Mouse (Mus musculus) left cerebral cortex, postnatal 10 days (tissue): ENCODE results near the gene Atp6v1b1. TPM values are rescaled to one million over a fixed set of nuclear protein-coding genes. Genes with fewer than 3 reads are reported as not detected.

Experiments
- DNase-seq, 2 experiments: peaks; one replicate each; pipeline ENCODE4 v3.0.0; 2021 to 2022; ENCODE audit warnings: low spot score in 2 of 2, mixed read lengths in 1 of 2; ENCODE audit errors: extremely low spot score in 1 of 2
- intact Hi-C: fragments of 180-260 bp; cut with DNase I; formaldehyde crosslinking; loops from one replicate; pipeline ENCODE4 v1.15.1; 2025
- total RNA-seq, 2 experiments: library from RNA; stranded (reverse); gene quantifications; 2 replicates each; pipeline ENCODE4 v1.2.3; 2021

Atp6v1b1 gene
- under 1 TPM; 0.18 to 0.32 TPM for total RNA-seq

GRCm38 (mm10) chr6:83742761-83743160 is at the start of gene Atp6v1b1:
Gene Atp6v1b1, plus strand, starts transcription at chr6:83742990.
- DNase-seq = no peak

DNA sequence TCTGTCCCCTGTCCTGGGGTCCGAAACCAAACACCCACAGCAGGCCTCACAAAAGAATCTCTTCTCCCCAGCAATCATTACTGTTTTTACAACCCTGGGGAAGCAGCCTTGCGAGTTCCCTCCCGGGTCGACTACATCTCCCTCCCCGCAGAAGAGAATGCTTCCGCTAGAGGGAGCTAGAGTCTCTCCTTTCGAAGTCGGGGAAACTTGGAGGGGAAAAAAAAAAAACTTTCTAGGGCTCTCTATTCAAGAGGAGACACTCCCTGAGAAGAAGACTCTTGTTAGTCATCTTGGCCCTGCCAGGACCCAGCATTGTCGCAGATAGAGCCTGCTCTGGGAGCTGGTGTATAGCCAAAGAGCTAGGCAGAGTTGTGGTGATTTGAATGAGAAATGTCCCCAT is 49.0 kb upstream of the Atp6v1b1 start:
- intact Hi-C loops = loop anchor here (5.0 kb wide), 1 partner anchor 83 kb away; the partner anchor contains the start of gene Tex261
- DNase-seq = peak in 1 of 2 experiments; percentile 57

More at GRCm38 (mm10) chr6:83742761-83743160, at the start of gene Atp6v1b1:
- intact Hi-C loops = no loop called here

DNA sequence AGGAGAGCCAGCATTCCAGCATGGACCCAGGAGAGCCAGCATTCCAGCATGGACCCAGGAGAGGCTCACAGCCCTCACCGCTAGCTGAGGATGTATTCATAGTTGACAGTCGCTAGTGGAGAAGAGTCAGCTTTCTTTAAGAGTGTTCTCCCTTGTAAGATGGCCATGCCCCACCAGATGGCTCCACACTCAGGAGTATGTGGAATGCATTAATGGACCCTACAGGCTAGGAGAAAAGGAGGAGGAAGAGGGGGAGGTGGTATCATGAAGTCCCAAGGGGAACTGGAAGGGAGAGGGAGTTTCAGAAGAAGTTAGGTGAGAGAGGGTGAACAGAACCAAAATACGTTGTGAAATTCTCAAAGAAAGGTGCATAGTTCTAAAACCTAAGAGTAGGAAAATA is 47.1 kb upstream of the Atp6v1b1 start:
- DNase-seq = no peak
- intact Hi-C loops = no loop called here

DNA sequence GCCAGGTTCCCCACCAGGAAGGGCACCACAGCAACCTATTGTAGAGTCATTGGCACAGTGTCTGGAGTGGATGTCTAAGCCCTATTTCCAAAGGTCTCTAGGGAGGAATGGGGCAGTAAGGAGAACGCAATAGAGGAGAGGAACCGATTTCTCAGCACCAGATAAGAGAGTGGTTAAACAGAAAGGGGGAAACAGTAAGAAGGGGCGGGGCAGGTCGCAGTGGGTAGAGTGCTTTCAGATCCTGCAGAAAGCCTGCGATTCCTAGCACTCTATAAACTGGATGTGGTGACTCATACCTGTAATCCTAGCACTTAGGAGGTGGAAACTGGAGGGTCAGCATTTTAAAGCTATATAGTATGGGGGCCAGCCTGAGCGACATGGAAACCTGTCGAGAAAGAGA is 46.1 kb upstream of the Atp6v1b1 start:
- intact Hi-C loops = no loop called here
- no peak for DNase-seq

DNA sequence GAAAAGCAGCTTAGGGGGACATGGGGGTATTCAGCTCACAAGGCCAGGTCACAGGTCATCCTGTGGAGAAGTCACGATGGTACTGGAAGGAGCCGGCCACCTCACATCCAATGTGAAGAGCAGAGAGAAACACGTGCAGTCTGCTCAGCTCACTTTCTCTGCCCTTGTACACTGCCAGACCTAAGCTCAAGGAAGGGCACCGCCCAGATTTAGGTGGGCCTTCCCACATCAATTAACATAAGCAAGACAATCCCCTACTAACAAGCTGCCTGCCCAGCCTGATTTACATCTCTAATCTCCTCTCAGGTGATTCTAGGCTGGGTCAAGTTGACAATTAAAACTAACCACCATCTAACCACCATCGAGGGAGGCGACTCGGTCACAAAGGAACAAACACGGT is 44.9 kb upstream of the Atp6v1b1 start:
- intact Hi-C loops = no loop called here

GRCm38 (mm10) chr6:83699971-83700370 is 42.8 kb upstream of the Atp6v1b1 start:
- no peak for DNase-seq
- intact Hi-C loops = no loop called here

More for the DNA sequence above, 44.9 kb upstream of the Atp6v1b1 start:
- DNase-seq = no peak

DNA sequence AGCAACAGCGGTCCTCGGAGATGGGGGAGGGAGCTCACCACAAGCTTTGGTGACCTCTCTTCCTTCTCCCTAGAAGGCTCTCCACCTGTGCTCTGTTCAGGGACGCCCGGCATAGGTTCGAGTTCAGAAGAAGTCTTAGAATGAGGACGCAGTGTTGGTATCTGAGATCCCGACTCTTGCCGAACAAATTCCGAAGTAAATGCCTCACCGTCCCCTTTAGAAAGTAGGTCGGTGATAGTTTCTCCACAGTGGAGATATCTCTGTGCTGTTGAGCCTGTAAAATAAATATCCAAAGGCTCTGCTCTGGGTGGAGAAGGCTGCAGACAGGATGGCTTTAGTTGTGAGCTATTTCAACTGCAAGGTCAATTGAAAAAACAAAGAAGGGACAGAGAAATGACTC is 41.8 kb upstream of the Atp6v1b1 start:
- DNase-seq = no peak
- intact Hi-C loops = no loop called here

DNA sequence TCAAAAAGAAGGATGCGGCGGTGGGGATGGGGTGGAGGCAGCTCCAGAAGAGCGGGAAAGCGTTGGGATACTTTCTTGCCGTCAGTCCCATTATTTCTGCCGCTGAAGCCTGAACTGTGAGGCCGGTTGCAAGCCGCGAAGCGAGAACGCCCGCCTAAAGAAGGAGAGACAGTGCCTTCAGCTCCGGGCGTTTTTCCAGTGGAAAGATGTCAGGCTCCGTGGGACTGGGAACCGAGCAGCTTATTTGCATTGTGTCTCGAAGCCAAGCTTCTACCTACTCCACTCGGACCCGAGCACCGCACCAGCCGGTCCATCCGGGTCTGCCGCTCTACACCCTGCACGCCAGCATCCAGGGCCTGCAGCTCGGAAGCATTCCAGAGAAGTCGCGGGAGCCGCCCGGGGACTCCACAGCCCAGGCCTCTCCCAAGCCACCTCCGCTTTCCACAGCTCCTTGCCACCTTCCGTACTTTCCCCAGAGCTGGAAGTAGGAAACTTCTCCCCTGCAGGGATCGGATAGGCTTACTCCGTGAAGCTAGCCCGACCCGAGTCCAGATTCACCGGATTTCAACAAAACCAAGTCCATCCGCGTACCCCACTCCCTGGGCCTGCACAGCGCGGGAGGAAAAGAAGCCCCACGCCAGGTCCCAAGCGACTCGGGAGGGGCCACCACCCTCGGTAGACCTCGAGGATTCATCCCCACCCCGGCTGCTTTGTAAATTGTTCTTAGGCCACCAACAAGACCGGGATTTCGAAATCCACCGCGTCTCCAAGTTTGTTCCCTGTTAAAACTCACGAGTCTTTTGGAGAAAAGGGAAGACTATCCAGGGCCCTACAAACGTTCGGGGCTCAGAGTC is 40.4 kb upstream of the Atp6v1b1 start:
- no peak for DNase-seq
- intact Hi-C loops = no loop called here

- intact Hi-C loops = no loop called here
- no peak for DNase-seq
These were observed 39.6 kb upstream of the Atp6v1b1 start for GRCm38 (mm10) chr6:83703000-83703721.

DNA sequence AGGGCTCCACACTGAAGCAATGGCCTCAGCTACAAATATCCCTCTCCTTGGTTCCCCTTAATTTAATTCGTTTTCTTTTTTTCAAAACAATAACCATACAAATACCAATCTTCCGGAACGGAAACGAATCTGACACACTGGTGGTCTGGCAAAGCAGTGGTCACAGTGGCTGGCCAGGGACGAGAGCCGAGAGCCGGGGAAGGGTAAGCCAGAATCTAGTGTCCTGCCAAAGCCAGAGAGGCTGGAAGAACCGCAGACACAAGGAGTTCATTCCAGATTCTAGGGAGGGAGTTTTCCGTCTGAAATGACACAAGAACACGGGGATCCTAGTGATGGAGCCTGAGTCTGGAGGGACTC is 39.1 kb upstream of the Atp6v1b1 start:
- intact Hi-C loops = no loop called here
- DNase-seq = no peak

- no peak for DNase-seq
- intact Hi-C loops = no loop called here
These were observed 38.5 kb upstream of the Atp6v1b1 start for GRCm38 (mm10) chr6:83704294-83704693.

GRCm38 (mm10) chr6:83704701-83705100 is 38.1 kb upstream of the Atp6v1b1 start:
- intact Hi-C loops = no loop called here

DNA sequence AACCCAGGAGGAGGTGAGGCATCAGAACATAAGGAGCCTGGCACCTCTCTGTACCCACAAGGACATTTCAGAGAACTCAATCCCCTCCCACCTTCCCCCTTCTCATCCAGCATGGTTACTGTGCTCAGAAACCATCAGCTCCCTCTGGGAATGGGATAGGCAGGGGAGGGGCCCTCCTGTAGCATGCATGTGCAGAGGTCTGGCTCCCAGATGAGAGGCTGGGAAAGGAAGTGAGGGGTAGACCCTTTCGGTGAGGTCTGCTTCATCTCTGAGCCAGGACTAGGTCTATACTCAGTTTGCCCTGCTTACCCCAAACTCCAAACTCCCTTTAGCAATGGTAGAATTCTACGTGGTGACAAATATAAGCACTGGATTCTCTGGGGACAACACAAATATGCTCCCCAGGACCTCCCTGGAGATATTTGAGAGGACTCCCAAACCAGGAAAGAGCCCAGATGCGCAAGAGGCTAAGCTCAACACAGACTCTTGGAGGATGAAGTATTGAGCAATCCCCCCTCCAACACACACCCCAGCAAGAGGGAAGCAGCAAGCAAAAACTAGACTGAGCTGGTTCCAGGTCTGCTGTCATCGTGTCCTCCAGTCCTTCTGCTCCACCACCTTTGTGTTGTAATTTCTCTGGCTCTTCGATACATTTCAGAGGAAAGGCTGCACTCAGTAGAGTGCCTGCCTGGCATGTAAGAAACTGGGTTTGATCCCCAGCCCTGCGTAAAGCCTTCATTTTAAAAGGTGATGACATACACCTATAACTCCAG is 34.9 kb upstream of the Atp6v1b1 start:
- intact Hi-C loops = no loop called here
- DNase-seq = no peak

More at GRCm38 (mm10) chr6:83704701-83705100, 38.1 kb upstream of the Atp6v1b1 start:
- no peak for DNase-seq

DNA sequence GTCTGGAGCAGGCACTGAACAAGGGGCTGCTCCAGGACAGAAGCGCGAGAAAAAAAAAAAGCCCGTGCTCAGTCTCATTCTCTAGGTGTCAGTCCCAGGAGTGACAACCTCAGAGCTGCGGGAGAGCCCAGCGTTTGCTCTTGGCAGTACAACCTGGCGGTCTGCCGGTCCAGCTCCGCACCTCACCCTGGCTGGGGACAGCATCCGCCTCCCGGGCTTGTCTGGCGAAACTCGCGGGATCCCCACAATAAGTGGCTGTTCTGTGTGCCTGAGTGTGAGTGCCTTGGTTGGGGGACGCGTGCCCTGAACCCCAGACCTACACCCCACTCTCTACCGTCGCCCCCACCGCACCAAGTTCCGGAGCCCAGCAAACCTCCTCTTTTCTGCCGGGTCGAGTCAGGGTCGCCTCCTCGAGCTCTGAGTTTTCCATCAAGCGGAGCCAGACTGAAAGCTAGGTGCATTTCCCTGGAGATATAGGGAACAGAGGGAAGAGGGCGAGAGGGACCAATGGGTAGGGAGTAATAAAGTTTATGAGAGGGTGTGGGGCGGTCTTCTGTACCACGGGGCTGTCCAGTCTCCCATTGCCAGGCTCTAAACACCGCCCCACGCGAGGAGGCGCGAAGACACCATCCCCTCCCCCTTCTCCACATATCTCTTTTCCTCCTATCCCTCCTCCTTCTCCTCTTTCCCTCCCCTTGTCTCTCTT is 32.3 kb upstream of the Atp6v1b1 start:
- intact Hi-C loops = no loop called here
- no peak for DNase-seq

- DNase-seq = peak in 1 of 2 experiments; percentile 58
- intact Hi-C loops = no loop called here
These were observed 31.6 kb upstream of the Atp6v1b1 start, which contains the start of gene Vax2 for GRCm38 (mm10) chr6:83711067-83711675. Gene Vax2, plus strand, starts transcription at chr6:83711264.

DNA sequence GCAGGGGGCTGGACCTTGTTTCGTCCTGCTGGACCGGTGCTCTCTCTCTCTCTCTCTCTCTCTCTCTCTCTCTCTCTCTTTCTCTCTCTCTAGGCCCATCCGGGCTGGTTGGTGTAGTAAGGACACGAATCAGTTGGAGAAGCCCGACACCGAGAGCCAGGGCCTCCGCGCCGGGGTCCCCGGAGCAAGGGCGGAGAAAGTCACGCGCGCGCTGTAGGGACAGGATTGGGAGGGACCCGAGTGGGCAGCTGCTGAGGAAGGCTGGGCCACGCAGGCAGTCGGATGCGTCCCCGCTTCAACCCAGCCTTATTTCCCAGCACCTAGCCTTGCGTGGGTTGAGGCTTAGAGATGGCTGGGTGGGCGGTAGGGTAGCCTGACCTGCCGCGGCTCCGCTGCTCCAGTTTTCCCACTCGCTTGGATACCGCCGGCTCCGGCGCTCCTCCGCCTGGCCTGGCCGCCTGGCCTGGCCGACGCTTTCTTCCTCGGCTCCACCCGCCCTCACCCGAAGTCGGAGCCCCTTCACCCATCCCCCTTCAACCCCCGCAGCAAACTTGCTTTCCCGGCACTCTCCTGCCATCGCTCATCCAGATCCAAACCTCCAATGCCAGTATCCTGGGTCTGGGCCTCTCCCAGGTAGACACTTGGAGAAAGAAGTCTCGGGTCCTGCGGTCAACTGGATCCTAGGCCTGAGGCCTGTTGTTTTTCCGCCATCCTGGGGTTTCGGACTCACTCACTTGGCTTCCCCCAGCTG is 30.9 kb upstream of the Atp6v1b1 start:
- intact Hi-C loops = no loop called here
- no peak for DNase-seq

DNA sequence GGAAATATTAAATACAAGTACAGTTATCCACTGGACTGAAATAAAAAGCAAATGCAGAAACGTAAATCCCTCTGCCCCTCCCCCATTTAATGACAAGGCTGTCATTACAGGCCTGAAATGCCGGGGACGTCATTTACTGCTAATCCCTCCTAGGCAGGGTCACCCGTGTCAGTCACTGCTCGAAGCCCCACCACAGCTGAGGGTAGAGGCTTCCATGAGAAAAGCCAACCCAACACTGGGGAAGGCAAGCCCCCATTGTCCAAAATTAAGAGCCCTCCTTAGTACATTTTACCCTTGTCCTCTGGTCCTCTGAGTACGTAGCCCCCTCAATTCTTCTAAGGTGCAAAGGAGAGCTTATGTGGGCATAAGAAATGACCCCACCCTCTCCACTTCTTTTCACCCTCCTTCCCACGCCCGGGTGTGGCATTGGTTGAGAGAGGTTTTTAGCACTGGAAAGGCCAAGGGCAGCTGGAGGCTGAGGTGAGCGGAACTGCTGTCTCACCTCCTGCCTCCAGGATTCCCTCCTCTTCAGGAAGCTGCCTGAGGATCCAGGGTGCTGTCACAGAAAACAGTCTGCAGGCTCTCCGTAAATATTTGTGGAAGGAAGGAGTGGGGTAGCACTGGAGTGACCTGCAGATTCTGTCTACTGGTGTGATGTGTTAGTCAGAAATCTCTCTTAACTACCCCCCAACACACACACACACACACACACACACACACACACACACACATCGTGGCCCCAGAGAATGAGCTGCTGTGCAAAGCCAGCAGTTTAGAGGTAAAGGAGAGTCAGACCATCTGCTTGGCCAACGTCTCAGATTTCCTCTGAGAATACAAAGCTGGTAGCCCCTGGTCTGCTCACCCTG is 29.3 kb upstream of the Atp6v1b1 start:
- DNase-seq = no peak
- intact Hi-C loops = no loop called here
